Mouse (Mus musculus) CH12.LX (cell line): ENCODE results near the gene Pdcd5. TPM values are rescaled to one million over a fixed set of nuclear protein-coding genes. Genes with fewer than 3 reads are reported as not detected.

ENCODE experiments used
- DNase-seq: peaks from one replicate; pipeline ENCODE4 v3.0.0-alpha.2; 2013; ENCODE audit errors: extremely low read depth
- H3K27ac ChIP-seq: 2 replicates; pipeline ENCODE4 v1.5.1; 2012; ENCODE audit warnings: low read depth, mild to moderate bottlenecking, control low read depth, moderate library complexity; ENCODE audit not compliant: insufficient read depth
- H3K27me3 ChIP-seq: replicated peaks from 2 replicates; pipeline ENCODE3; 2012; ENCODE audit warnings: inconsistent platforms
- H3K36me3 ChIP-seq, 2 experiments: replicated peaks in 1 of 2; 2 replicates each; pipeline versions ENCODE3 to v1.6.1; 2012; ENCODE audit warnings: inconsistent platforms in 1 of 2, low read length in 1 of 2, mild to moderate bottlenecking in 1 of 2, mixed read lengths in 1 of 2, moderate library complexity in 1 of 2; ENCODE audit not compliant: control insufficient read depth in 1 of 2, insufficient read depth in 1 of 2
- H3K4me1 ChIP-seq, 2 experiments: 2 replicates each; pipeline ENCODE4 v1.6.1; 2012; ENCODE audit warnings: inconsistent platforms in 1 of 2, moderate library complexity in 1 of 2; ENCODE audit not compliant: insufficient read depth in 2 of 2, control insufficient read depth in 1 of 2
- H3K4me2 ChIP-seq: 2 replicates; pipeline ENCODE4 v1.6.1; 2012; ENCODE audit warnings: low read depth, mild to moderate bottlenecking, control low read depth; ENCODE audit not compliant: poor library complexity, insufficient read depth, severe bottlenecking
- H3K4me3 ChIP-seq, 3 experiments: fragments of 150-350 bp in 1 of 3; sonication (generic) in 1 of 3; replicated peaks in 1 of 3; 2 replicates each; pipeline versions ENCODE3 to v1.5.1; 2011 to 2012; ENCODE audit warnings: low read depth in 2 of 3, low read length in 2 of 3, mild to moderate bottlenecking in 2 of 3, moderate library complexity in 2 of 3, control low read depth in 1 of 3, improper control_type of control experiment in 1 of 3, inconsistent platforms in 1 of 3, mixed read lengths in 1 of 3; ENCODE audit not compliant: poor library complexity in 1 of 3
- H3K79me2 ChIP-seq: replicated peaks from 2 replicates; pipeline ENCODE4 v1.6.1; 2012; ENCODE audit warnings: mild to moderate bottlenecking, moderate library complexity; ENCODE audit not compliant: control insufficient read depth, poor library complexity, insufficient read depth, severe bottlenecking; ENCODE audit errors: extremely low read depth
- H3K9ac ChIP-seq: 2 replicates; pipeline ENCODE4 v1.6.1; 2012; ENCODE audit warnings: low read depth, mild to moderate bottlenecking, control low read depth, moderate library complexity; ENCODE audit not compliant: insufficient read depth
- H3K9me3 ChIP-seq: replicated peaks from 2 replicates; pipeline ENCODE3; 2012; ENCODE audit warnings: low read length, inconsistent platforms, mixed read lengths
- CHD2 ChIP-seq: IDR thresholded peaks from 2 replicates; pipeline ENCODE4 v1.6.1; 2011; ENCODE audit warnings: low read length, improper control_type of control experiment
- CTCF ChIP-seq, 2 experiments: IDR thresholded peaks in 1 of 2; conservative IDR thresholded peaks in 1 of 2; 2 replicates each; pipeline ENCODE4 v1.5.1; 2011 to 2012; ENCODE audit warnings: low read depth in 2 of 2, low read length in 2 of 2, improper control_type of control experiment in 1 of 2, inconsistent platforms in 1 of 2, mild to moderate bottlenecking in 1 of 2, moderate library complexity in 1 of 2
- GABPA ChIP-seq: IDR thresholded peaks from 2 replicates; pipeline ENCODE4 v1.6.1; 2012; ENCODE audit warnings: low read depth, low read length, improper control_type of control experiment, inconsistent platforms; ENCODE audit not compliant: insufficient replicate concordance
- JUND ChIP-seq: conservative IDR thresholded peaks from 2 replicates; pipeline ENCODE4 v1.6.1; 2011; ENCODE audit warnings: low read depth, low read length, improper control_type of control experiment
- MAX ChIP-seq: IDR thresholded peaks from 2 replicates; pipeline ENCODE4 v1.6.1; 2011; ENCODE audit warnings: low read length, improper control_type of control experiment
- MAZ ChIP-seq: IDR thresholded peaks from 2 replicates; pipeline ENCODE4 v1.6.1; 2012; ENCODE audit warnings: low read depth, mild to moderate bottlenecking, inconsistent platforms, low read length, improper control_type of control experiment, moderate library complexity
- MEF2A ChIP-seq: IDR thresholded peaks from 2 replicates; pipeline ENCODE4 v1.6.1; 2014; ENCODE audit warnings: low read depth, mild to moderate bottlenecking, inconsistent platforms, low read length, improper control_type of control experiment, borderline replicate concordance
- NELFE ChIP-seq: IDR thresholded peaks from 2 replicates; pipeline ENCODE4 v1.6.1; 2011; ENCODE audit warnings: low read depth, low read length, improper control_type of control experiment
- RCOR1 ChIP-seq: conservative IDR thresholded peaks from 2 replicates; pipeline ENCODE4 v1.6.1; 2012; ENCODE audit warnings: low read depth, mild to moderate bottlenecking, inconsistent platforms, low read length, improper control_type of control experiment
- SMC3 ChIP-seq: IDR thresholded peaks from 2 replicates; pipeline ENCODE4 v1.6.1; 2011; ENCODE audit warnings: low read depth, low read length, improper control_type of control experiment
- UBTF ChIP-seq: IDR thresholded peaks from 2 replicates; pipeline ENCODE4 v1.6.1; 2012; ENCODE audit warnings: low read depth, mild to moderate bottlenecking, inconsistent platforms, low read length, improper control_type of control experiment, moderate library complexity
- ZC3H11A ChIP-seq: IDR thresholded peaks from 2 replicates; pipeline ENCODE4 v1.6.1; 2012; ENCODE audit warnings: low read depth, mild to moderate bottlenecking, inconsistent platforms, low read length, improper control_type of control experiment
- ZNF384 ChIP-seq: IDR thresholded peaks from 2 replicates; pipeline ENCODE4 v1.6.1; 2012; ENCODE audit warnings: low read depth, low read length, improper control_type of control experiment, inconsistent platforms
- dilution Hi-C: fragments of 300-500 bp; cut with MboI; formaldehyde crosslinking; loops from 2 replicates; pipeline ENCODE4 v1.14.3; 2020; ENCODE audit warnings: low sequenced_read_pairs; ENCODE audit not compliant: extremely low pct_unique_long_range_greater_than_20kb, extremely low pct_ligation_motif_present
- in situ Hi-C: fragments of 300-500 bp; cut with MboI; formaldehyde crosslinking; loops from 3 replicates; pipeline ENCODE4 v1.14.3; 2019; ENCODE audit warnings: low sequenced_read_pairs, low pct_ligation_motif_present, low pct_unique_long_range_greater_than_20kb, mixed read lengths
- polyA plus RNA-seq: library from polyadenylated mRNA; unstranded; fragments of >175 nt; gene quantifications from 2 replicates; pipeline ENCODE4 v1.2.1, GENCODE M21; 2012; ENCODE audit warnings: low read depth; ENCODE audit not compliant: insufficient read length
- total RNA-seq, 2 experiments: library from RNA; depleted of rRNA; stranded (reverse); fragments of 300-350 nt in 1 of 2; fragments of >200 nt in 1 of 2; gene quantifications; 2 replicates each; pipeline ENCODE4 v1.2.3; 2012 to 2014

The Pdcd5 gene
- total and polyA plus RNA-seq, 3 experiments: 174 to 242 (median 241) TPM

DNA sequence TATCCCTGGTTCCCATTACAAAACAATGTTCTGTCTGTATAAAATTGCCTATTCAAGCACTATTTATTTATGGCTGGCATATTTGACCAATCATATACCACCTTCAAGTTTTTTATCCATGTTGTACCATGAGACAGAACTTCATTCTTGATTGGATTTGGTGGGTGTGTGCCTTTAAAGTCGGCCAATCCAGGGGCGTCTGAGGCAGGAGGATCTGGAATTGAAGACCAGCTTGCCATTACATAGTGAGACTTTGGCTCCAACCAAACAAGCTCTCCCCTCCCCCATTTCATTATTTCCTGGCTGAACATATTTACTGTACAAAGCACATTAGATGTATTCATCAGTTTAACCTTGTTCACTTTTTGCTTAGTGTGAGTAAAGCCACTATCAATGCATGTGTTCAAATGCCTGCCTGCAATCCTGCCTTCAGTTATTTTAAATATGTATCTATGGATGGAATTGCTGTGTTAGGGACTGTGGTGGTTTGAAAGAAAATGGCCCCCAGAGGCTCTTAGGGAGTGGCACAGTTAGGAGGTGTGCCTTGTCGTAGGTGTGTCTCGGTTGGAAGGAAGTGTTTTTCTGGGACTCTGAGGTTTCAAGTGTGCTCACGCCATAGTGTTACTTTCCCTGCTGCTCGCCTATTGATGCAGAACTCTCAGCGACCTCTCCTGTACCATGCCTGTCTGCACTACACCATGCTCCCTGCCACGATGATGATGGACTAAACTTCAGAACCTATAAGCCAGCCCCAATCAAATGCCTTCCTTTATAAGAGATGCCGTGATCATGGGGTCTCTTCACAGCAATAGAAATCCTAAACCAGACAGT, 1.1 kb upstream of the Pdcd5 start (continued):
- TF ChIP-seq UBTF (no peak), MAZ (no peak)

GRCm38 (mm10) chr7:35646317-35647081, 822 bp downstream of the Pdcd5 start:
- Histone ChIP-seq H3K36me3 (peaks cover 30 to 40% of the 10 kb centered on the region in 2 experiments), H3K9ac (peak overlapping the region; percentile 90), H3K4me3 (peak overlapping the region; percentile 80 to 99 (median 92)), H3K4me2 (peak overlapping the region; percentile 63), H3K27me3 (peaks cover 14% of the 10 kb centered on the region), H3K79me2 (peaks cover 17% of the 10 kb centered on the region), H3K9me3 (peaks cover 8% of the 10 kb centered on the region), H3K4me1 (peaks cover 2 to 26% of the 10 kb centered on the region in 2 experiments; a peak in 3 of 4 replicates), H3K27ac (peak overlapping the region; percentile 7; the same call in 1 of the 2 replicates)
- dilution Hi-C loops (no loop called here), in situ Hi-C loops (no loop called here)
- TF ChIP-seq NELFE (no peak), ZNF384 (peak; percentile 65)
- peak; percentile 31 for DNase-seq

GRCm38 (mm10) chr7:35640072-35640471, 7.2 kb downstream of the Pdcd5 start:
- TF ChIP-seq CHD2: no peak
- TF ChIP-seq RCOR1: no peak
- TF ChIP-seq CTCF (conservative IDR thresholded peaks at IDR 0.05 in 1 of 2, IDR thresholded peaks at IDR 0.05 in 1 of 2; ENCODE audit: low read depth in 2 of 2, low read length in 2 of 2): no peak
- TF ChIP-seq GABPA: no peak
- TF ChIP-seq JUND: no peak
- TF ChIP-seq SMC3: no peak
- TF ChIP-seq MAX: no peak
- TF ChIP-seq MEF2A: no peak
- no peak for TF ChIP-seq ZC3H11A
- TF ChIP-seq ZNF384: no peak
- TF ChIP-seq, all 38 proteins: peak for 0
- Histone ChIP-seq H3K79me2 (0 out of 2 replicates have a peak, but pooled peaks cover under 1% of the 10 kb centered on the region), H3K4me2 (no peak overlapping the region), H3K27me3 (no peaks in the 10 kb centered on the region), H3K9ac (no peak overlapping the region), H3K9me3 (no peaks in the 10 kb centered on the region), H3K4me3 (no peak overlapping the region), H3K27ac (no peak overlapping the region), H3K36me3 (peaks cover 70 to 93% of the 10 kb centered on the region in 2 experiments), H3K4me1 (no peaks in the 10 kb centered on the region; a peak in 1 of 4 replicates)
- in situ Hi-C loops (no loop called here), dilution Hi-C loops (no loop called here)
- DNase-seq: no peak
